Mouse (Mus musculus): ENCODE data around the gene Actg2. TPM values are rescaled to one million over a fixed set of nuclear protein-coding genes. Genes with fewer than 3 reads are reported as not detected.
A peak's percentile ranks its signal among the peaks of the same experiment; 100 is the strongest.

Actg2 gene
- polyA plus RNA-seq, 2 experiments: 5.1 to 5.5 TPM

GRCm38 (mm10) chr6:83555972-83556371 is 19.9 kb upstream of the Actg2 start:
- WGBS: 90% methylated on average over 6 of the region's 6 CpGs
- Histone ChIP-seq H3K4me1 (ENCODE audit: control insufficient read depth, insufficient read depth, low read length) (no peaks in the 10 kb centered on the region), H3K4me2 (replicated peaks; ENCODE audit: low read depth, low read length, severe bottlenecking) (no peak overlapping the region), H3K9ac (ENCODE audit: low read depth, low read length, severe bottlenecking) (no peak overlapping the region), H3K36me3 (ENCODE audit: control insufficient read depth, insufficient read depth, low read length) (peaks cover 55% of the 10 kb centered on the region), H3K27me3 (ENCODE audit: control insufficient read depth, insufficient read depth, low read length) (no peaks in the 10 kb centered on the region), H3K27ac (replicated peaks; ENCODE audit: low read depth, low read length) (no peak overlapping the region), H3K4me3 (replicated peaks; ENCODE audit: low read length) (no peak overlapping the region), H3K9me3 (ENCODE audit: control insufficient read depth, low read length) (no peaks in the 10 kb centered on the region)
- TF ChIP-seq POLR2A (IDR thresholded peaks at IDR 0.05; ENCODE audit: borderline replicate concordance, extremely low read depth, insufficient read depth, insufficient read length): no peak
- no peak for ATAC-seq (ENCODE audit: low FRiP score, low read depth)
- DNase-seq (ENCODE audit: low spot score): no peak

DNA sequence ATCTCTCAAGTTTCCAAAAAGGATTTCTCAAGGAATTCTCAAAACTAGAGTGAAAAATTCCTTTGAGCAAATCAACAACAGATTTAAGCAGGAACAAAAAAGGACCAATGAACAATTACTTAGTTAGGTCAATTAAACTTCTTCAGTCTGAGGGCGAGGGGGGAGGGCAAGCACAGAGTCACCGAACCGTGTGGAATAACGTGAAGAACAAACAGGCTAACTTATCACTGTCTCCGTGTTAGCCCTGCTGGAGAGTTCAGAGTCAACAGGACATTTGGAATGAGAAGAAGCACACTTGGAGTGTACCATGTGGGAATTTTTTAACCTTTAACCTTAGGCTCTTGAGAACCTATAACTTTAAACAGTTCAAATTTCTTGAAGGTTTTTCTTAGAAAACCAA is 12.3 kb upstream of the Actg2 start:
- ATAC-seq (ENCODE audit: low FRiP score, low read depth): no peak
- no peak for TF ChIP-seq POLR2A (IDR thresholded peaks at IDR 0.05; ENCODE audit: borderline replicate concordance, extremely low read depth, insufficient read depth, insufficient read length)
- no peak overlapping the region for H3K9ac ChIP-seq (ENCODE audit: low read depth, low read length, severe bottlenecking)
- H3K4me2 ChIP-seq (replicated peaks; ENCODE audit: low read depth, low read length, severe bottlenecking): no peak overlapping the region
- no peaks in the 10 kb centered on the region for H3K9me3 ChIP-seq (ENCODE audit: control insufficient read depth, low read length)
- H3K36me3 ChIP-seq (ENCODE audit: control insufficient read depth, insufficient read depth, low read length): peaks cover 32% of the 10 kb centered on the region
- H3K27ac ChIP-seq (replicated peaks; ENCODE audit: low read depth, low read length): no peak overlapping the region
- H3K4me3 ChIP-seq (replicated peaks; ENCODE audit: low read length): no peak overlapping the region
- H3K27me3 ChIP-seq (ENCODE audit: control insufficient read depth, insufficient read depth, low read length): no peaks in the 10 kb centered on the region
- no peaks in the 10 kb centered on the region for H3K4me1 ChIP-seq (ENCODE audit: control insufficient read depth, insufficient read depth, low read length)
- no peak for DNase-seq (ENCODE audit: low spot score)
- WGBS: 69% methylated on average over 5 of the region's 5 CpGs

GRCm38 (mm10) chr6:83545778-83546177 is 9.7 kb upstream of the Actg2 start:
- Histone ChIP-seq H3K4me2 (replicated peaks; ENCODE audit: low read depth, low read length, severe bottlenecking) (no peak overlapping the region), H3K36me3 (ENCODE audit: control insufficient read depth, insufficient read depth, low read length) (peaks cover 21% of the 10 kb centered on the region), H3K27me3 (ENCODE audit: control insufficient read depth, insufficient read depth, low read length) (no peaks in the 10 kb centered on the region), H3K27ac (replicated peaks; ENCODE audit: low read depth, low read length) (no peak overlapping the region), H3K4me1 (ENCODE audit: control insufficient read depth, insufficient read depth, low read length) (0 out of 2 replicates have a peak, but pooled peaks cover 3% of the 10 kb centered on the region), H3K9me3 (ENCODE audit: control insufficient read depth, low read length) (no peaks in the 10 kb centered on the region), H3K9ac (ENCODE audit: low read depth, low read length, severe bottlenecking) (no peak overlapping the region), H3K4me3 (replicated peaks; ENCODE audit: low read length) (no peak overlapping the region)
- DNase-seq (ENCODE audit: low spot score) (no peak), ATAC-seq (ENCODE audit: low FRiP score, low read depth) (no peak)
- TF ChIP-seq POLR2A (IDR thresholded peaks at IDR 0.05; ENCODE audit: borderline replicate concordance, extremely low read depth, insufficient read depth, insufficient read length): no peak
- WGBS: 84% methylated on average over 3 of the region's 3 CpGs

DNA sequence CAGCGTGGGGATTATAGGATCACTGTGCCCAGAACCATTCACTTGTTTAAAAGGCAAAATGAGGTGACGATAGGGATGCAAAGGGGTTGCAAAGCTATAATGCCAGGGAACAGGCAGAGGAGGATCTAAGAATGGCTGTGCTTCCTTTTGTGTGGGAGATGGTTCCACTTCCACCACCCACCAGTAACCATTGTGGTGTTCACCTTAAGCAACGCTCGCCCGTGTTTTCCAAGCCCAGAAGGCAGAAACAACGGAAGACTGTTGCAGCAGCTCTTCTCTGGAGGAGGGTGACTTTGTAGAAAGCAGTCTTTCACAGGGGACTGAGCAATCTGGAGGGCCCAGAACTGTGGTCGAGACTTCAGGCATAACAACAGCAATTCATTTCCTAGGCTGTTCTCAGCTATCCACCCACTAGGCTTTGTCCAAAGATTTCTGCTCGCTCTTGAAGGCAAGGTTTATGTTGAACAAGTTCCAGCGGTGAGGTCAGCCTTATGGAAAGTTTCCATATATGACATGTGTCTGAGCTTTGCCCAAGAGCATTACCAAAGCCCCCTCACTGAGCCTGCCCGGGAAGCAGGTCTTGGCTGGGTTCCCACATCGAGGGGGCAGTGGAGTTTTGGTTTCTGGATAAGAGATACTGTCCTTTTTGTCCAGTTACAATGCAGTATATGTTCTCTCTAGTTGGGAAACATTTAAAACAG is 5.8 kb upstream of the Actg2 start:
- H3K27ac ChIP-seq (replicated peaks; ENCODE audit: low read depth, low read length): peak overlapping the region; percentile 73
- H3K4me1 ChIP-seq (ENCODE audit: control insufficient read depth, insufficient read depth, low read length): peaks cover 5% of the 10 kb centered on the region; the same call in 1 of the 2 replicates
- peaks cover 16% of the 10 kb centered on the region for H3K36me3 ChIP-seq (ENCODE audit: control insufficient read depth, insufficient read depth, low read length)
- no peaks in the 10 kb centered on the region for H3K27me3 ChIP-seq (ENCODE audit: control insufficient read depth, insufficient read depth, low read length)
- H3K9me3 ChIP-seq (ENCODE audit: control insufficient read depth, low read length): no peaks in the 10 kb centered on the region
- ATAC-seq (ENCODE audit: low FRiP score, low read depth) (peak; percentile 80), DNase-seq (ENCODE audit: low spot score) (peak; percentile 86)
- H3K9ac ChIP-seq (ENCODE audit: low read depth, low read length, severe bottlenecking): no peak overlapping the region
- H3K4me3 ChIP-seq (replicated peaks; ENCODE audit: low read length): no peak overlapping the region
- TF ChIP-seq POLR2A (IDR thresholded peaks at IDR 0.05; ENCODE audit: borderline replicate concordance, extremely low read depth, insufficient read depth, insufficient read length): no peak
- 66% methylated on average over 11 of the region's 11 CpGs for WGBS
- H3K4me2 ChIP-seq (replicated peaks; ENCODE audit: low read depth, low read length, severe bottlenecking): no peak overlapping the region

GRCm38 (mm10) chr6:83540017-83540416 is 4.0 kb upstream of the Actg2 start:
- peaks cover 7% of the 10 kb centered on the region; the same call in 1 of the 2 replicates for H3K4me1 ChIP-seq (ENCODE audit: control insufficient read depth, insufficient read depth, low read length)
- no peak overlapping the region for H3K27ac ChIP-seq (replicated peaks; ENCODE audit: low read depth, low read length)
- no peaks in the 10 kb centered on the region for H3K9me3 ChIP-seq (ENCODE audit: control insufficient read depth, low read length)
- H3K27me3 ChIP-seq (ENCODE audit: control insufficient read depth, insufficient read depth, low read length): no peaks in the 10 kb centered on the region
- no peak overlapping the region for H3K4me2 ChIP-seq (replicated peaks; ENCODE audit: low read depth, low read length, severe bottlenecking)
- TF ChIP-seq POLR2A (IDR thresholded peaks at IDR 0.05; ENCODE audit: borderline replicate concordance, extremely low read depth, insufficient read depth, insufficient read length): no peak
- DNase-seq (ENCODE audit: low spot score): no peak
- H3K9ac ChIP-seq (ENCODE audit: low read depth, low read length, severe bottlenecking): no peak overlapping the region
- H3K36me3 ChIP-seq (ENCODE audit: control insufficient read depth, insufficient read depth, low read length): peaks cover 4% of the 10 kb centered on the region; the same call in 1 of the 2 replicates
- no peak overlapping the region for H3K4me3 ChIP-seq (replicated peaks; ENCODE audit: low read length)
- ATAC-seq (ENCODE audit: low FRiP score, low read depth): no peak
- 44% methylated on average over 4 of the region's 4 CpGs for WGBS

Data from limb, embryonic 14.5 days (tissue).